Mouse (Mus musculus) spleen, adult 2 months (tissue): ENCODE data around the gene Pitpnm3. TPM values are rescaled to one million over a fixed set of nuclear protein-coding genes. Genes with fewer than 3 reads are reported as not detected.

Source experiments
- DNase-seq, 2 experiments: peaks; one replicate each; pipeline versions ENCODE4 v3.0.0 to v3.0.0-alpha.2; 2012 to 2021; ENCODE audit warnings: low spot score in 2 of 2, low read depth in 1 of 2
- H3K27ac ChIP-seq: fragments of 200-500 bp; 2 replicates; pipeline ENCODE4 v1.5.1; 2012; ENCODE audit warnings: low read length, inconsistent platforms; ENCODE audit not compliant: insufficient read depth
- H3K27me3 ChIP-seq: fragments of 200-500 bp; 2 replicates; pipeline ENCODE4 v1.6.1; 2012; ENCODE audit warnings: mild to moderate bottlenecking, moderate library complexity, low read length, inconsistent platforms; ENCODE audit not compliant: control insufficient read depth, insufficient read depth
- H3K36me3 ChIP-seq: fragments of 200-500 bp; 2 replicates; pipeline ENCODE4 v1.6.1; 2012; ENCODE audit warnings: mild to moderate bottlenecking, low read length, inconsistent platforms; ENCODE audit not compliant: control insufficient read depth, insufficient read depth
- H3K4me1 ChIP-seq: fragments of 200-500 bp; 2 replicates; pipeline ENCODE4 v1.6.1; 2011; ENCODE audit warnings: inconsistent platforms; ENCODE audit not compliant: control insufficient read depth, insufficient read depth, insufficient read length
- H3K4me3 ChIP-seq: fragments of 200-500 bp; 2 replicates; pipeline ENCODE4 v1.5.1; 2011; ENCODE audit warnings: mild to moderate bottlenecking, inconsistent platforms; ENCODE audit not compliant: insufficient read depth, insufficient read length; ENCODE audit errors: extremely low read depth
- CTCF ChIP-seq: fragments of 200-500 bp; IDR thresholded peaks from 2 replicates; pipeline ENCODE4 v1.5.1; 2011; ENCODE audit warnings: mild to moderate bottlenecking, inconsistent platforms; ENCODE audit not compliant: insufficient read depth, insufficient read length, insufficient replicate concordance; ENCODE audit errors: extremely low read depth
- POLR2A ChIP-seq: fragments of 200-500 bp; IDR thresholded peaks from 2 replicates; pipeline ENCODE4 v1.6.1; 2011; ENCODE audit warnings: low read depth, low read length, inconsistent platforms
- WGBS: fragments of 180-500 bp; shearing (Covaris S2); methylation state at CpG from one replicate; pipeline ENCODE4 v1.1.7; 2018; 5-methylcytosine and 5-hydroxymethylcytosine counted together
- polyA plus RNA-seq: library from polyadenylated mRNA; depleted of rRNA; stranded (reverse); fragments of >200 nt; gene quantifications from 2 replicates; pipeline ENCODE4 v1.2.3, GENCODE M21; 2012

Gene Pitpnm3
- polyA plus RNA-seq, 1 experiment = 5.9 TPM

DNA sequence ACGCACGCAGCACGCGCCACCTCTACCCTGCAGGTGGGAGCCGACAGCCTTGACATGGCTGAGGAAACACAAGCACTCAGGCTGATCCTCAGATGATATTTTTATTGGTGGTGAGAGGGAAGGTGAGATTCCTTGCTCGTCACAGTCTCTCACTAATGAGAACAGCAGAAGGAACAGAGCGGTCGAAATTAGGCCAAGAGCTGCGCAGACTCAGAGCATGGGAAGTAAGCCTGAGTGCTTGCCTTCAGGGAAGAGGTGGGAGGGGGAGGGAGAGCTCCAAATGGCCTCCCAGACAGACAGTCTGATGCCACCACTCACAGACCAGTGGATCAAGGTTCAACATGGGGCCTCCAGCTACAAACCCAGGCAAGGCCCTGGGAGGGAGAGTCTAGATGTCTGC lies 109.1 kb downstream of the Pitpnm3 start:
- WGBS = 81% methylated on average over 9 of the region's 9 CpGs

GRCm38 (mm10) chr11:72025843-72026242 lies 109.7 kb downstream of the Pitpnm3 start:
- DNase-seq = no peak
- H3K4me1 ChIP-seq = no peaks in the 10 kb centered on the region
- no peak for TF ChIP-seq POLR2A
- no peak overlapping the region for H3K4me3 ChIP-seq
- H3K27me3 ChIP-seq = 0 out of 2 replicates have a peak, but pooled peaks cover 1% of the 10 kb centered on the region
- no peaks in the 10 kb centered on the region for H3K36me3 ChIP-seq
- no peak overlapping the region for H3K27ac ChIP-seq
- 32% methylated on average over 5 of the region's 5 CpGs for WGBS

More for the DNA sequence above, 109.1 kb downstream of the Pitpnm3 start:
- H3K36me3 ChIP-seq = no peaks in the 10 kb centered on the region
- 0 out of 2 replicates have a peak, but pooled peaks cover 1% of the 10 kb centered on the region for H3K27me3 ChIP-seq
- no peak overlapping the region for H3K4me3 ChIP-seq
- TF ChIP-seq CTCF (no peak), POLR2A (no peak)
- no peaks in the 10 kb centered on the region for H3K4me1 ChIP-seq
- no peak overlapping the region for H3K27ac ChIP-seq
- no peak for DNase-seq

DNA sequence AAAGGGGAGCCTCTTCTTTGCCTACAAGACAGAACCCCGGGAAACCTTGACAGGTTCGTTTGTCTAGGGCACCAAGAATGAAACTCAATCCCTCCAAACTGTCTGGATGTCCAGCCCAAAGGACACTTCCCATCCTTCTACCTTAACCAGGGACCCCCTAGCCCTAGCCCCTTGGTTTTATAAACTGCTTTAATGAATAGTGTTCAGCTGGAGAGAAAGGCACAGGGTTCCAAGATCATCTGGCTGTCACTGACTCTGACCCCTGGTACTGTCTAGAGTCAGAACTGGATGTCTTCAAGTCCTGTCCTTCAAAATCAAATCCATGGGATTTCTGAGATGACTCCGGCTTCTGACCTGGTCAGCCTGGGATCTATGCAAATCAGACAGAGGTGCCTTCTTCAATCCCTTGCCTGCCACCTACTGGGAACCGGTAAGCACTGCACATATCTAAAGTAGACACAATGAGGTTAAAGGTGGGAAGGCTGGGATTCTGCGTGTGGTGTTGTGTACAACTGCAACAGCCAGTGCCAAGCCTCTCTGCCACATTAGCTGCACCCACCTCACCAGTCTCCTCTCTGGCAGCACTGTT lies 111.3 kb downstream of the Pitpnm3 start:
- Histone ChIP-seq H3K36me3 (no peaks in the 10 kb centered on the region), H3K27ac (no peak overlapping the region), H3K4me1 (no peaks in the 10 kb centered on the region), H3K27me3 (0 out of 2 replicates have a peak, but pooled peaks cover 1% of the 10 kb centered on the region), H3K4me3 (no peak overlapping the region)
- TF ChIP-seq POLR2A (no peak), CTCF (peak; percentile 30; the same call in 1 of the 2 replicates)
- peak; percentile 25 to 50 for DNase-seq
- WGBS = 13% methylated on average over 5 of the region's 5 CpGs

GRCm38 (mm10) chr11:72023581-72023980 lies 112.0 kb downstream of the Pitpnm3 start:
- H3K4me3 ChIP-seq = no peak overlapping the region
- H3K27ac ChIP-seq = no peak overlapping the region
- DNase-seq = no peak
- 19% methylated on average over 10 of the region's 10 CpGs for WGBS
- no peaks in the 10 kb centered on the region for H3K36me3 ChIP-seq
- no peak for TF ChIP-seq POLR2A
- TF ChIP-seq CTCF = peak; percentile 29; the same call in 1 of the 2 replicates
- no peaks in the 10 kb centered on the region for H3K4me1 ChIP-seq
- 0 out of 2 replicates have a peak, but pooled peaks cover 1% of the 10 kb centered on the region for H3K27me3 ChIP-seq

DNA sequence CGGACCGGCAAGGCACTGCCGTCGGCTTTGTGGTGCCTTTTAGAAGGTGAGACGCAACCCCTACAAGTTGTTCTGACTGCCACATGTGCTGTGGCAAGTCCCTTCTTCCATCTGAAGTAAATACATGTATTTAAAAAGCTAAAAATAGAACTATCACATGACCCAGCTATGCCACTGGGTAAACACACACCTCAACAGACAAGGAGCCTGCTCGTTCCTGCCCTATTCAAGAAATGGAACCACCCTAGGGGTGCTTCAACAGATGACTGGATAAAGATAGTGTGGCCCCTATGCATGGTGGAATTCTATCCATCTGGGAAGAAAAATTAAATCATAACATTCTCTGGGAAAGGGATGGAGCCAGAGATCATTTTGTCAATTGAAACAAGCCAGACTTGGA lies 112.8 kb downstream of the Pitpnm3 start:
- Histone ChIP-seq H3K27me3 (0 out of 2 replicates have a peak, but pooled peaks cover 1% of the 10 kb centered on the region), H3K36me3 (no peaks in the 10 kb centered on the region), H3K4me1 (no peaks in the 10 kb centered on the region), H3K27ac (no peak overlapping the region), H3K4me3 (no peak overlapping the region)
- TF ChIP-seq POLR2A (no peak), CTCF (no peak)
- no peak for DNase-seq
- 91% methylated on average over 6 of the region's 6 CpGs for WGBS

DNA sequence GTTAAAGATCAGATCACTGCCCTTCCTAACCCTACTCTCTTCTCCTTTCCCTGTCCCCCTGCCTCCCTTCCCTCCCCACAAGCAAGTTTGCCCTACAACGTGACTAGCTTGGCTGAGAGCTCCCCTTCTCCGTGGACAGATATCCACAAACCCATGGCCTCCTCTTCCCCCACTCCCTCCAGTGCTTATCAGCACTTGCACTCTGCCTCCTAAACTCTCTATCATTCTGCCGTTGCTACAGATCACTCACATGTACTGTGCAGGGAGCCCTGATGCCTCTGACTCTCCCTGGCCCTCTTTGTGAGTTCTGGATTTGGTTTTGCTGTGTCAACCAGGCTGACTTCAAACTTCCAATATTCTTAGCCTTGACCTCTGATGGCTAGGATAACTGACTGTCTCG lies 114.6 kb downstream of the Pitpnm3 start:
- DNase-seq = no peak
- 68% methylated on average over 4 of the region's 4 CpGs for WGBS
- Histone ChIP-seq H3K4me1 (no peaks in the 10 kb centered on the region), H3K27me3 (no peaks in the 10 kb centered on the region), H3K4me3 (no peak overlapping the region), H3K36me3 (no peaks in the 10 kb centered on the region), H3K27ac (no peak overlapping the region)
- TF ChIP-seq POLR2A (no peak), CTCF (no peak)

DNA sequence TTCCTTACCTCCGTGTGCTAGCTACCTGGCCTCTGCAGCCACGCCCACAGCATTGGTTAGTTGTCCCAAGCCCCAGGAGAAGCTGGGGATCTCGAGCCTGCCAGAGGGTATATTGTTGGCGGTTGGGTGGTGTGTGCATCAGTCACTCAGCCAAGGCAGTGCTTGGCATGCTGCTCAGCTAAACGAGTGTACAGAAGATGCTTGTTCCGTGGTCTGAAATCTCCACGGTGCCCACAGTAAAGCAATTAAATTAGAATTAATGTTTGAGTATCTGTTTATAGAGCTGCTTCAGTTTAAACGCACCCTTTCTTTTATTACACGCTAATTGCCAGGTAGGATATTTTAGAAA lies 118.4 kb downstream of the Pitpnm3 start:
- no peaks in the 10 kb centered on the region for H3K4me1 ChIP-seq
- H3K4me3 ChIP-seq = no peak overlapping the region
- 83% methylated on average over 9 of the region's 9 CpGs for WGBS
- H3K27me3 ChIP-seq = no peaks in the 10 kb centered on the region
- H3K27ac ChIP-seq = no peak overlapping the region
- no peak for TF ChIP-seq POLR2A
- no peak for TF ChIP-seq CTCF
- H3K36me3 ChIP-seq = no peaks in the 10 kb centered on the region
- no peak for DNase-seq
